ENCODE assay signal across 8 mouse cellular contexts in genomic region chr9:101034448-101035098, GRCm38 (mm10). TPM values are rescaled to one million over a fixed set of nuclear protein-coding genes. Genes with fewer than 3 reads are reported as not detected.
DNase-seq lines count a peak whose midpoint lies in the region; ATAC-seq and TF ChIP-seq lines count a peak whose summit lies in the region.

Pccb (minus strand) TSS chr9:101034898.

- peak within 1 kb of the TSS; percentile 63 for H3K4me3 ChIP-seq in embryonic facial prominence, embryonic 14.5 days (ENCODE audit: low read depth, low read length)
- H3K4me3 ChIP-seq in limb, embryonic 14.5 days (replicated peaks; ENCODE audit: low read length) = peak within 1 kb of the TSS; percentile 60
- peak within 1 kb of the TSS; percentile 57 for H3K4me3 ChIP-seq in midbrain, postnatal 0 days (ENCODE audit: low read depth, low read length)

- ATAC-seq in embryonic facial prominence, embryonic 14.5 days (ENCODE audit: low read depth) = peak; percentile 98
- peak; percentile 99 for ATAC-seq in limb, embryonic 14.5 days (ENCODE audit: low FRiP score, low read depth)
- peak; percentile 99 for ATAC-seq in midbrain, postnatal 0 days (ENCODE audit: low FRiP score)

- H3K9ac ChIP-seq in embryonic facial prominence, embryonic 14.5 days (ENCODE audit: low read depth, low read length) = peak within 1 kb of the TSS; percentile 79
- H3K9ac ChIP-seq in limb, embryonic 14.5 days (ENCODE audit: low read depth, low read length, severe bottlenecking) = peak within 1 kb of the TSS; percentile 86
- H3K9ac ChIP-seq in midbrain, postnatal 0 days (replicated peaks; ENCODE audit: low read length, poor library complexity, severe bottlenecking) = peak within 1 kb of the TSS; percentile 66

- peak; percentile 59 for TF ChIP-seq CTCF in midbrain, postnatal 0 days (IDR thresholded peaks at IDR 0.05)

- TF ChIP-seq POLR2A in limb, embryonic 14.5 days (IDR thresholded peaks at IDR 0.05; ENCODE audit: borderline replicate concordance, extremely low read depth, insufficient read depth, insufficient read length) = peak; percentile 87; the same call in 1 of the 2 replicates

- 0 out of 2 replicates have a peak, but pooled peaks cover 4% of the 10 kb centered on the region for H3K36me3 ChIP-seq in embryonic facial prominence, embryonic 14.5 days (ENCODE audit: control insufficient read depth, insufficient read depth, low read length)
- H3K36me3 ChIP-seq in limb, embryonic 14.5 days (ENCODE audit: control insufficient read depth, insufficient read depth, low read length) = no peaks in the 10 kb centered on the region
- peaks cover 6% of the 10 kb centered on the region; the same call in 1 of the 2 replicates for H3K36me3 ChIP-seq in midbrain, postnatal 0 days (ENCODE audit: insufficient read depth, low read length)

- peak; percentile 98 for DNase-seq in 3T3-L1 (ENCODE audit: low read depth, low spot score)
- peak; percentile 86 to 92 for DNase-seq in adrenal gland, postnatal 4 days (ENCODE audit: low spot score in 2 of 2)
- peak; percentile 98 for DNase-seq in embryonic facial prominence, embryonic 14.5 days (ENCODE audit: low spot score)
- DNase-seq in heart, adult 8-10 months (ENCODE audit: low spot score) = peak; percentile 94
- peak; percentile 98 for DNase-seq in kidney, adult 9 months
- peak; percentile 98 for DNase-seq in limb, embryonic 14.5 days (ENCODE audit: low spot score)
- peak; percentile 98 for DNase-seq in midbrain, postnatal 0 days (ENCODE audit: low spot score)
- DNase-seq in spleen, postnatal 14 days (ENCODE audit: low spot score in 2 of 2) = peak; percentile 92 to 95

- peak within 1 kb of the TSS; percentile 99 for H3K27ac ChIP-seq in embryonic facial prominence, embryonic 14.5 days (replicated peaks; ENCODE audit: low read depth, low read length)
- peak within 1 kb of the TSS; percentile 99 for H3K27ac ChIP-seq in limb, embryonic 14.5 days (replicated peaks; ENCODE audit: low read depth, low read length)
- peak within 1 kb of the TSS; percentile 97 for H3K27ac ChIP-seq in midbrain, postnatal 0 days (ENCODE audit: low read depth, low read length)

- H3K9me3 ChIP-seq in embryonic facial prominence, embryonic 14.5 days (ENCODE audit: control insufficient read depth, low read length) = no peaks in the 10 kb centered on the region
- no peaks in the 10 kb centered on the region for H3K9me3 ChIP-seq in limb, embryonic 14.5 days (ENCODE audit: control insufficient read depth, low read length)
- H3K9me3 ChIP-seq in midbrain, postnatal 0 days (ENCODE audit: low read length) = no peaks in the 10 kb centered on the region

- peaks cover 14% of the 10 kb centered on the region for H3K4me1 ChIP-seq in embryonic facial prominence, embryonic 14.5 days (ENCODE audit: control insufficient read depth, insufficient read depth, low read length)
- H3K4me1 ChIP-seq in limb, embryonic 14.5 days (ENCODE audit: control insufficient read depth, insufficient read depth, low read length) = peaks cover 11% of the 10 kb centered on the region
- peaks cover 2% of the 10 kb centered on the region; the same call in 1 of the 2 replicates for H3K4me1 ChIP-seq in midbrain, postnatal 0 days (ENCODE audit: insufficient read depth, low read length)

- WGBS in embryonic facial prominence, embryonic 14.5 days = under 1% methylated on average over 56 of the region's 61 CpGs
- WGBS in limb, embryonic 14.5 days = 1% methylated on average over 57 of the region's 61 CpGs
- under 1% methylated on average over 61 of the region's 61 CpGs for WGBS in midbrain, postnatal 0 days

- peak within 1 kb of the TSS; percentile 71 for H3K4me2 ChIP-seq in embryonic facial prominence, embryonic 14.5 days (ENCODE audit: low read depth, low read length)
- H3K4me2 ChIP-seq in limb, embryonic 14.5 days (replicated peaks; ENCODE audit: low read depth, low read length, severe bottlenecking) = peak within 1 kb of the TSS; percentile 56
- H3K4me2 ChIP-seq in midbrain, postnatal 0 days (ENCODE audit: low read depth, low read length, poor library complexity, severe bottlenecking) = peak within 1 kb of the TSS; percentile 66

- no peaks in the 10 kb centered on the region for H3K27me3 ChIP-seq in embryonic facial prominence, embryonic 14.5 days (replicated peaks; ENCODE audit: control insufficient read depth, insufficient read depth, low read length)
- no peaks in the 10 kb centered on the region for H3K27me3 ChIP-seq in limb, embryonic 14.5 days (ENCODE audit: control insufficient read depth, insufficient read depth, low read length)
- H3K27me3 ChIP-seq in midbrain, postnatal 0 days (ENCODE audit: insufficient read depth, low read length) = no peaks in the 10 kb centered on the region

RNA-seq across cellular contexts. Expression of gene Pccb, which starts in this region (rescaled TPM):
- 100 to 1,000 TPM; 102 to 115 TPM for total RNA-seq in adrenal gland, postnatal 4 days (2021)
- 25.0 and 28.5 TPM in 2 replicates for polyA plus RNA-seq in embryonic facial prominence, embryonic 14.5 days (2014; fragmentation: Nextera tagmentation; extraction: Ambion mirVana)
- total RNA-seq in heart, adult 8-10 months (2022) = 100 to 1,000 TPM; 105 to 121 (median 110) TPM
- 73.7 and 80.0 TPM in 2 replicates for polyA plus RNA-seq in limb, embryonic 14.5 days (2012; rRNA removed)
- polyA plus RNA-seq in limb, embryonic 14.5 days (2014; fragmentation: Nextera tagmentation; extraction: Ambion mirVana) = 29.6 and 30.0 TPM in 2 replicates
- 50.7 and 58.1 TPM in 2 replicates for total RNA-seq in midbrain, postnatal 0 days (2014; rRNA removed)
- 32.5 and 33.5 TPM in 2 replicates for polyA plus RNA-seq in midbrain, postnatal 0 days (2015; fragmentation: Nextera tagmentation; extraction: Ambion mirVana)

Comparison
In these comparisons a context has a peak if more than half of its experiments do, and no peak if none do; other contexts are left out.
1. Peak in every context shown above with its lines: DNase-seq, ATAC-seq, H3K4me3 ChIP-seq and H3K27ac ChIP-seq.